Mouse (Mus musculus) urinary bladder, postnatal 25 days (tissue): ENCODE measurements at regions not wholly inside any gene's neighbourhood (a gene's known extent, or its start where the extent isn't known, plus 50 kb on each side); places are given as distances from the start of the nearest gene placed in this dataset.

ENCODE experiments used
- DNase-seq: peaks from one replicate; pipeline ENCODE4 v3.0.0; 2022; ENCODE audit warnings: low spot score

GRCm38 (mm10) chr10:53434376-53435171 is 54.8 kb upstream of the Cep85l start:
- no peak for DNase-seq

- DNase-seq: no peak
Observed at GRCm38 (mm10) chr10:53432794-53433193, 53.0 kb upstream of the Cep85l start.

- no peak for DNase-seq
Observed at GRCm38 (mm10) chr10:53429539-53430344, 50.0 kb upstream of the Cep85l start.
